Mouse (Mus musculus): ENCODE measurements at regions not wholly inside any gene's neighbourhood (a gene's known extent, or its start where the extent isn't known, plus 50 kb on each side); places are given as distances from the start of the nearest gene placed in this dataset.

DNA sequence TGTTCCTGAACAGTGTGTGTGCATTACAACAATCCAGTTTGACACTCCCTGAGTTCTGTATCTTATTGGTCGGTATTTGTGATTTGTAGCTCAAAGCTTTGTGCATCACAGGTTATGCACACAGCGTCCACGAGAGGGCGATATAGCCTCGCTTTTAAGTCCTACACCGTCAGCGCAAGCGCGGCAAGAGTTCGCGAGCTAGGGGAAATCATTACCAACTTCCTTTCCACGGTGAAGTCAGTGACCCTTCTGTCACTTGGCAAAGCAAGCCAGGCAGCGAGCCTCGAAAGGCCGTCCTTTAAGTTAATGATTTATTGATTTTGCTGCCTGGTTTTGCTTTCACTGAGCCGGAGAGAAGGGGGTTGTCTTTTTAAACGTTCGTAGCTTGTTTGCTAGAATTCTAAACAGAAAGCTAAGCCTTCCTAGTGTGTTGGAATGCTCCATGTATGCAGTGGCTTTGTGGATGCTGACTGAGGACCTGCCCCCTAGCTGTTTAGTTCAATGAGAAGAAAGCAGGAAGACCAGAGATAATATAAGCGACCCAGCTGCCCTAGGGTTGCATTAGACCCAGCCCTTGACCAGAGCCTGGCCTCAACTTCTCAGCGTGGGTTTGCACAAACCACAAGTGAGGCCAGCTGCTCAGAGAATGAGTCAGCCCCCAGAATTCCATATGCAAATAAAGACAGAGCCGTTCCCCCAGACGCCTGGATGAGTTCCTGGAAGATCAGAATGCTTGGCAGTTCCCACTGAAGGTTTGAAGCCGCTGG lies 79.0 kb upstream of the Ipo5 start:
- DNase-seq: peak; percentile 84
- Histone ChIP-seq H3K4me1 (ENCODE audit: control insufficient read depth, insufficient read depth, low read length) (0 out of 2 replicates have a peak, but pooled peaks cover 3% of the 10 kb centered on the region), H3K4me3 (replicated peaks; ENCODE audit: extremely low read depth, low read depth, low read length) (peak overlapping the region; percentile 52)
- 2% methylated on average over 23 of the region's 23 CpGs for WGBS
- TF ChIP-seq POLR2A (IDR thresholded peaks at IDR 0.05; ENCODE audit: borderline replicate concordance, extremely low read depth, low read depth, low read length): peak; percentile 68; the same call in 1 of the 2 replicates
- TF ChIP-seq CTCF (IDR thresholded peaks at IDR 0.05; ENCODE audit: insufficient read depth, low read length): peak; percentile 98

DNA sequence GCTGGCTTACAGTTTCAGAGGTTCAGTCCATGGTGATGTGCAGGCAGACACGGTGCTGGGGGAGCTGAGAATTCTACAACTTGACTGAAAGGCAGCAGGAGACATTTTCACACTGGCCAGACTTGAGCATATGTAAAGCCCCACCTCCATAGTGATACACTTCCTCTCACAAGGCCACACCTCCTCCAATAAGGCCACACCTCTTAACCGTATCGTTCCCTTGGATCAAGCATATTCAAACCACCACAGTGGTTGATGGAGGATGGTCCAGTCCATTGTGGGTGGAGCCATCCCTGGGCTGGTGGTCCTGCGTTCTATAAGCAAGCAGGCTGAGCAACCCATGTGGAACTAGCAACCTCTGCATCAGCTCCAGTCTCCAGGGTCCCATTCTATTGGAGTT lies 76.2 kb upstream of the Ipo5 start:
- no peak for DNase-seq
- WGBS: 74% methylated on average over 4 of the region's 4 CpGs
- Histone ChIP-seq H3K4me3 (replicated peaks; ENCODE audit: extremely low read depth, low read depth, low read length) (no peak overlapping the region), H3K4me1 (ENCODE audit: control insufficient read depth, insufficient read depth, low read length) (0 out of 2 replicates have a peak, but pooled peaks cover 3% of the 10 kb centered on the region)
- TF ChIP-seq POLR2A (IDR thresholded peaks at IDR 0.05; ENCODE audit: borderline replicate concordance, extremely low read depth, low read depth, low read length) (no peak), CTCF (IDR thresholded peaks at IDR 0.05; ENCODE audit: insufficient read depth, low read length) (no peak)

DNA sequence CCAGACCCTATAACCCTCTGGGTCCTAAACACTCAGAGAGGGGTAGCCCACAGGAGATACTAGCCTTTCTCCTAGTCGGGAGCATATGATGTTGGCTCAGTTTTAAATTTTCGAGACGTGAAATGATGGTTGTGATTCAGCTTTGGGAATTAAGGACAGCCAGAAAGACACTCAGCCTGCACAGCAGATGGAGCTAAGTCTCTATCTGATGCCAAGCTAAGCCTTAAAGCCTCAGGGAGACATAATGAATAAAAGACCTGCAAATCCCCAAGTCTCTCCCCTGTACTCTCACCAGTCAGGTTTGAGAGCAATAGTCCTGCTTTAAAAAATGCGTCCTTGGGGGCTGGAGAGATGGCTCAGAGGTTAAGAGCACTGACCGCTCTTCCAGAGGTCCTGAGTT lies 75.3 kb upstream of the Ipo5 start:
- Histone ChIP-seq H3K4me1 (ENCODE audit: control insufficient read depth, insufficient read depth, low read length) (0 out of 2 replicates have a peak, but pooled peaks cover 3% of the 10 kb centered on the region), H3K4me3 (replicated peaks; ENCODE audit: extremely low read depth, low read depth, low read length) (no peak overlapping the region)
- DNase-seq: no peak
- 66% methylated on average over 5 of the region's 5 CpGs for WGBS
- TF ChIP-seq POLR2A (IDR thresholded peaks at IDR 0.05; ENCODE audit: borderline replicate concordance, extremely low read depth, low read depth, low read length): no peak
- TF ChIP-seq CTCF (IDR thresholded peaks at IDR 0.05; ENCODE audit: insufficient read depth, low read length): no peak

DNA sequence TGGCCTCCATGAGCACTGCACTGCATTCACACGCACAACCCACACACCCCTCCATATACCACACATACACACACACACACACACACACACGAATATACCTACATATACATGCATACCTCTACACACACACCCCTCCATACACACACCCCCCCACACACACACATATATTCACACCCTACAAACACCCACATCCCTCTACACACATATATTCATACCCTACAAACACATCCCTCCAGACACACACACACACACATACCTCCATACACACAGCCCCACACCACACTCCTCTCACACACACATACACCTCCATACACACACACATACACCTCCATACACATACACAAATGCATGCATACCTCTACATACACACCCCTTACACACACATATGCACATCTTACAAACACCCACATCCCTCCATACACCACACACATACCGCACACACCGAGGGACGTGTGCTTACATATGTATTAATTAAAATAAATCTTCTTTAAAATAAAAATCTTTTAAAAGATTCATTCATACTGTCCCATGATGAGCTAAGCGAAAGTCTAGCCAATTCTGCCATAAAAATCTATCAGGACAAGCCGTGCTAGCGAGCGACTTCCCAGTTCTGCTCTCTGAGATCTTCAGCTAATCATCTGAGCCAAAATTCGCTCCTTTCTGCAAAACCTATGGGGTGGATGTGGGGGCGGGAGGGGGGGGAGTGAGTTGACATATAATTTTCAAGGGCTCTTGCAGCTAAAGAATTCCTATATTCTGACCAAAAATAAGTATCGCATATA lies 74.3 kb upstream of the Ipo5 start:
- DNase-seq: no peak
- no peak for TF ChIP-seq POLR2A (IDR thresholded peaks at IDR 0.05; ENCODE audit: borderline replicate concordance, extremely low read depth, low read depth, low read length)
- 85% methylated on average over 12 of the region's 12 CpGs for WGBS

DNA sequence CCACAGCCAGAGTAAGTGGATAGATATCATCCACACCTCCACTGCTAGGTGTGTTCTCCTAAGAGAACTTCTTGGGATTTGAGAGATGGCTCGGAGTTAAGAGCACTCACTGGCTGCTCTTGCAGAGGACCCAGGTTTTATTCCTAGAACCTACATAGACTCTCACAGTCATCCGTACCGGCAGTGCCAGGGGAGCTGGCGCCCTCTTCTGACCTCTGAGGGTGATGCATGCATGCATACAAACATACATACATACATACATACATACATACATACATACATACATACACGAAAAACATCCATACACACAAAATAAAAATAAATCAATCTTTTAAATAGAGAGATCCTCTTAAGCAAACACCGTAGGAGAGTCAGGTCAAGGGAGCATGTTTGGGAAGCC lies 70.1 kb upstream of the Ipo5 start:
- TF ChIP-seq CTCF (IDR thresholded peaks at IDR 0.05; ENCODE audit: insufficient read depth, low read length): peak; percentile 51
- no peak for TF ChIP-seq POLR2A (IDR thresholded peaks at IDR 0.05; ENCODE audit: borderline replicate concordance, extremely low read depth, low read depth, low read length)
- no peak for DNase-seq
- no peaks in the 10 kb centered on the region; the same call in 1 of the 2 replicates for H3K4me1 ChIP-seq (ENCODE audit: control insufficient read depth, insufficient read depth, low read length)
- 73% methylated on average over 6 of the region's 6 CpGs for WGBS
- no peak overlapping the region for H3K4me3 ChIP-seq (replicated peaks; ENCODE audit: extremely low read depth, low read depth, low read length)

More for the DNA sequence above, 74.3 kb upstream of the Ipo5 start:
- peaks cover 3% of the 10 kb centered on the region; the same call in 1 of the 2 replicates for H3K4me1 ChIP-seq (ENCODE audit: control insufficient read depth, insufficient read depth, low read length)
- no peak overlapping the region for H3K4me3 ChIP-seq (replicated peaks; ENCODE audit: extremely low read depth, low read depth, low read length)

DNA sequence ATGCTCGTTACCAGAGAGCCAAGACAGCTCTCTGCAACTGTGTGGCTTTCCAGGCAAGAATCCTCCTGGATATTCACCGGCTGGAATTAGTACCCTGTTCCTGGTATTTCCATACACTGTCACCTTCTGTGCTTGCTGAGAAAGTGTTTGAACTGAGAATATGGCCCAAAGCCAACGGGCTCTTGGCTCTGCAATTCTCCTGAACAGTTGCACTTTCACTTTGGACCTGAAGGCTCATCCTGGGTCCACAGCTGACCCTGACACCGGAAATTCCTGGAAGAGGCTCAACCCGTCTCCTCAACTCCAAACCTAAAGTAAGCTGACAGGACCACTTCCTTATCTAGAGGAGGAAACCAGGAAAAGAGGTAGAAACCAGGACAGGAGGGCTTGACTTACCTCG lies 69.7 kb upstream of the Ipo5 start:
- Histone ChIP-seq H3K4me1 (ENCODE audit: control insufficient read depth, insufficient read depth, low read length) (no peaks in the 10 kb centered on the region; the same call in 1 of the 2 replicates), H3K4me3 (replicated peaks; ENCODE audit: extremely low read depth, low read depth, low read length) (peak overlapping the region; percentile 44)
- TF ChIP-seq CTCF (IDR thresholded peaks at IDR 0.05; ENCODE audit: insufficient read depth, low read length): no peak
- no peak for TF ChIP-seq POLR2A (IDR thresholded peaks at IDR 0.05; ENCODE audit: borderline replicate concordance, extremely low read depth, low read depth, low read length)
- WGBS: 25% methylated on average over 6 of the region's 6 CpGs
- peak; percentile 28 for DNase-seq

DNA sequence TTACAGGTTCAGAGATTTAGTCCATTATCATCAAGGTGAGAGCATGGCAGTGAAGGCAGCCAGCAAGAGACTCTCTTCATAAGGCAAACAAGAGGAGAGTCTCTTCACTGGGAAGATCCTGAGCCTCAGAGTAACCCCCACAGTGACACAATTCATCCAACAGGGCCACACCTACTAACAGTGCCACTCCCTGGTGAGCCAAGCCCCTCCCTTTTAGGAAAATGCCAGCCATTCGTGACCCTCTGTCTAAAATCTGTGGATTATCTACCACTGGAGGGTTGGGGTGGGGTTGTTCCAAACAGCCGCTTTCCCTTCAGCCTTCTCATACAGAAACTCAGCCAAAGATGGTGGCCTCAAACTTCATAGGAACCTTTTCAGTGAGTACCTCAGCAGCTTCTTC lies 65.9 kb upstream of the Ipo5 start:
- TF ChIP-seq CTCF (IDR thresholded peaks at IDR 0.05; ENCODE audit: insufficient read depth, low read length): no peak
- no peak for TF ChIP-seq POLR2A (IDR thresholded peaks at IDR 0.05; ENCODE audit: borderline replicate concordance, extremely low read depth, low read depth, low read length)
- DNase-seq: no peak
- 84% methylated on average over 2 of the region's 2 CpGs for WGBS
- peaks cover 2% of the 10 kb centered on the region for H3K4me1 ChIP-seq (ENCODE audit: control insufficient read depth, insufficient read depth, low read length)
- H3K4me3 ChIP-seq (replicated peaks; ENCODE audit: extremely low read depth, low read depth, low read length): no peak overlapping the region

DNA sequence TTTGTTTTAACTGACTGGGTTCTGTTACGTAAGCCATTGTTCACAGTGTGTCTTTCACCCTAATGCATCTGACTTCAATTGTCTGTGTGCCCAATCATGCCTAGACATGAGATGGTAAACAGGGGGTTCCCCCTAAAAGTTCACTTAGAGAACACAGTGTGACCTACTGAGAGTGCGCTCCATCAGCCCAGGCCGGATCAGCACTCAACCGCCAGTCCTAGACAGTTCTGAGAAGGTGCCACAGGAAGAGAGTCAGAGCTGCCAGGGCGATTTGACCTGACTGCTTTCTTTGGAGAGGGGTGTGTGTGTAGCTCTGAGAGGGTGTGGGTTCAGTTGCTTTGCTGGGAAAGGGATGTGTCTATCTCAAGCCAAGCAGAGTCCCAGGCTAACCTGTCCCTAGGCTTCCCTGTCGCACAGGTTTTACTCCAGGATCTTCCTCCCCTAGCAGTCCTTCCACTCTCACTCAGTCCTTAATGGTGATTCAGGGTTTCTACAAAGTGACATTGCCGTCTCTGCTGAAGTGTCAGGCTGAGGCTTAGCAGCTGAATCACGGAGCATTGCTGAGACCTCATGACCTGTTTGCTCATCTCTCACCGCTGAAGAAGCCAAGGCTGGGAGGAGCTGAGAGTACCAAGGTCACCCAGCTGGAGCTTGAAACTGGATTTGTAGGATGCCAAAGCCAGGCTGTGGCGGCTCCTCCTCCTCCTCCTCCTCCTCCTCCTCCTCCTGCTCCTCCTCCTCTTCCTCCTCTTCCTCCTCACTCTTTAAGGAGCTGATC lies 64.8 kb upstream of the Ipo5 start:
- Histone ChIP-seq H3K4me1 (ENCODE audit: control insufficient read depth, insufficient read depth, low read length) (peaks cover 2% of the 10 kb centered on the region; the same call in 1 of the 2 replicates), H3K4me3 (replicated peaks; ENCODE audit: extremely low read depth, low read depth, low read length) (no peak overlapping the region)
- 43% methylated on average over 10 of the region's 10 CpGs for WGBS
- no peak for TF ChIP-seq CTCF (IDR thresholded peaks at IDR 0.05; ENCODE audit: insufficient read depth, low read length)
- TF ChIP-seq POLR2A (IDR thresholded peaks at IDR 0.05; ENCODE audit: borderline replicate concordance, extremely low read depth, low read depth, low read length): no peak
- no peak for DNase-seq

DNA sequence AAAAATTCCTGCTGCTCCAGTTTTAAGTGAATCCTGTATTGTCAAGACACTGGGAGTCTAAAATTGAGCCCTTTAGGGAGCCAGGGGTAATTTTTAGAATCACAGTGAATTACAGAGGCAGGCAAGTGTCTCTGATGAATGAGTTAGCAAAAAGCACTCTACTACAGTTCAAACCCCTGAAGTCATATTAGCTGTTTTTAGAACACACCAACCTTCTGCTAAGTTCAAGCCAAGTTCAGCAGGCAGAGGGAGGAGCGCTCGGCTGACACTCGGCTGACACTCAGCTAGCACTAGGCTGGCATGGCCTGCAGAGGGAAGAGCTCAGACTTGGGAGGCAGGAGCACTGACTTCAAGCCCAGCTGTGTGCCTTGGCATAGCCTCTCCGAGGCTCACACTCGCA lies 64.0 kb upstream of the Ipo5 start:
- no peak overlapping the region for H3K4me3 ChIP-seq (replicated peaks; ENCODE audit: extremely low read depth, low read depth, low read length)
- peaks cover 2% of the 10 kb centered on the region; the same call in 1 of the 2 replicates for H3K4me1 ChIP-seq (ENCODE audit: control insufficient read depth, insufficient read depth, low read length)
- TF ChIP-seq POLR2A (IDR thresholded peaks at IDR 0.05; ENCODE audit: borderline replicate concordance, extremely low read depth, low read depth, low read length) (no peak), CTCF (IDR thresholded peaks at IDR 0.05; ENCODE audit: insufficient read depth, low read length) (no peak)
- WGBS: 36% methylated on average over 5 of the region's 5 CpGs
- DNase-seq: no peak
